Mouse (Mus musculus) C2C12 (cell line): ENCODE data around the gene Zic2.

Experiments
- CEBPB ChIP-seq: IDR thresholded peaks from one replicate; pipeline ENCODE4 v1.6.1; 2011; ENCODE audit warnings: low read depth, mild to moderate bottlenecking, control low read depth, moderate library complexity
- CTCF ChIP-seq: IDR thresholded peaks from one replicate; pipeline ENCODE4 v1.5.1; 2011; ENCODE audit not compliant: control insufficient read depth, insufficient read depth, insufficient read length
- MAX ChIP-seq: IDR thresholded peaks from one replicate; pipeline ENCODE4 v1.6.1; 2011; ENCODE audit warnings: mild to moderate bottlenecking, control low read depth
- MYOG ChIP-seq: IDR thresholded peaks from one replicate; pipeline ENCODE4 v1.6.1; 2011; ENCODE audit not compliant: control insufficient read depth, insufficient read length; ENCODE audit errors: extremely low read depth
- USF1 ChIP-seq: IDR thresholded peaks from one replicate; pipeline ENCODE4 v1.6.1; 2011; ENCODE audit warnings: low read depth, mild to moderate bottlenecking, control low read depth, moderate library complexity

DNA sequence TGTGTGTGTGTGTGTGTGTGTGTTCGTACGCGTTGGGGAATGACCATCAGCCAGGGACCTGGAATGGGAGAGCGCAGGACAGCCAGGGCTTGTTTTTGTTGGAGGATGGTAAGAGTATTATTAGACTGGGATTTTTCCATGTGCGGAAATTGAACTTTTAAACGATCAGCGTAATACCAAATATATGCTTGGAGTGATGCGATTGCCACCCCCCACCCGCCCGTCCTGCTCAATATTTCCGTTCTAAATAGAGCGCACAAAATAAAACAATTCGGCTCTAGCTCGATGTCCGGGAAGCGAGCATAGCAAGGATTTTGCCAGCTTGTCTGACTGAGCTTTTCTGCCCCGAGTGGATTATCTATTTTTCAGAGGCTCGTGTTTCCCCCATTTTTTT, 1.6 kb downstream of the Zic2 start:
- TF ChIP-seq USF1 (no peak), CEBPB (no peak), CTCF (no peak), MAX (no peak), MYOG (no peak)
